Mouse (Mus musculus) granulocyte monocyte progenitor cell, adult 5-6 weeks (primary cell): Measurements from ENCODE around the gene Irf2bpl. TPM values are rescaled to one million over a fixed set of nuclear protein-coding genes. Genes with fewer than 3 reads are reported as not detected.

Experiments used
- ATAC-seq: replicated peaks from 2 replicates; pipeline ENCODE4 v1.8.0; 2016; ENCODE audit warnings: mild to moderate bottlenecking, moderate TSS enrichment, inconsistent platforms; ENCODE audit not compliant: poor library complexity, severe bottlenecking
- total RNA-seq, 2 experiments: library from RNA; stranded (forward) in 1 of 2; stranded (reverse) in 1 of 2; fragments of 200-712, 200-1000 nt in 1 of 2; fragments of >200 nt in 1 of 2; fragmentation: Nextera tagmentation in 1 of 2; gene quantifications; 2 replicates each; pipeline ENCODE4 v1.2.3; 2014 to 2017

Irf2bpl gene
- total RNA-seq, 2 experiments from 2014 or later = 0.15 to 1.8 TPM

DNA sequence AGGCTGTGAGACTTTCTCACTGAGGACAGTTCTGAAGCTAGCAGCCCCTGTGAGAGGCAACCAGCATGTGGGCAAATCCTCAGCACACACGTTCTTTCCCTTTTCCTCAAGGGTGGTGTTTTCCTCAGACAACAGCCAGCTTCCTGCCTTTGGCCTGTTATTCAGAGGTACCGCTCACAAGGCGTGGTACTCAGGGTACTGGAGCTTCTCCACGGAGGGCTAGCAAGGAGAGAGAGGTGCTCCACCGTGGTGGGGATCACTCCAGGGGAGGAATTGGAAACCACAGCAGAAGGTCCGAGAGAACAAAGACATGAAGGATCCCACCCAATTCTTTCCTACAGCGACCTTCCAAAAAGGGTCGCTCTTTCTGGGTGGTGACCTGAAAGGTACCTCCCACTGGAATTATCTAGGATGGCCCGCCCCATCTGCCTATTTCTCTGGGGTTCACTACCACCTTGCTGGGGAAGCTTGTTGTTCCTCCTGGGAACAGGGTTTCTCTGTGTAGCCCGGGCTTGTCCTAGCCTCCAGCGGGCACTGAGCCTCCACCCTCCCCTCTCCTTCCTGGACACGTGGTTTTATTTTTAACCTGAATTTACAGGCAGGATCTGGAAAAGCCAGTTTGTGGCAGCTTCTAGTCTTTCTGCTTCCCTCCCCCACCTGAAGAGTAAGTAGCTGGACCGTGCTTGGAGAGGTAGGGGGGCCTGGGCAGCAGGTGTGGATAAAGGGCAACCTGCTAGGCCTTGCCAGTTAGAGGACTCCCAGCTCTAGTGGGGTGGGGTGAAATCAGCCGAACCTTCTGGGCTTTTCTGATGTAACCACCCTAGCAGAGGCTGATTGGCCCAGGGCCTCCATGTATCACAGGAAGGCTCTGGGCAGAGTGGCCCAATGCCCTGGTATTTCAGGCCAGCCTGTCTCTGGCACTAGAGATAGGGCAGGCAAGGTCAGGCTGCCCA is 17.1 kb downstream of the Irf2bpl start:
- peak; percentile 12; the same call in 1 of the 2 replicates for ATAC-seq

GRCm38 (mm10) chr12:86864316-86865020 is 20.1 kb downstream of the Irf2bpl start:
- ATAC-seq = no peak

DNA sequence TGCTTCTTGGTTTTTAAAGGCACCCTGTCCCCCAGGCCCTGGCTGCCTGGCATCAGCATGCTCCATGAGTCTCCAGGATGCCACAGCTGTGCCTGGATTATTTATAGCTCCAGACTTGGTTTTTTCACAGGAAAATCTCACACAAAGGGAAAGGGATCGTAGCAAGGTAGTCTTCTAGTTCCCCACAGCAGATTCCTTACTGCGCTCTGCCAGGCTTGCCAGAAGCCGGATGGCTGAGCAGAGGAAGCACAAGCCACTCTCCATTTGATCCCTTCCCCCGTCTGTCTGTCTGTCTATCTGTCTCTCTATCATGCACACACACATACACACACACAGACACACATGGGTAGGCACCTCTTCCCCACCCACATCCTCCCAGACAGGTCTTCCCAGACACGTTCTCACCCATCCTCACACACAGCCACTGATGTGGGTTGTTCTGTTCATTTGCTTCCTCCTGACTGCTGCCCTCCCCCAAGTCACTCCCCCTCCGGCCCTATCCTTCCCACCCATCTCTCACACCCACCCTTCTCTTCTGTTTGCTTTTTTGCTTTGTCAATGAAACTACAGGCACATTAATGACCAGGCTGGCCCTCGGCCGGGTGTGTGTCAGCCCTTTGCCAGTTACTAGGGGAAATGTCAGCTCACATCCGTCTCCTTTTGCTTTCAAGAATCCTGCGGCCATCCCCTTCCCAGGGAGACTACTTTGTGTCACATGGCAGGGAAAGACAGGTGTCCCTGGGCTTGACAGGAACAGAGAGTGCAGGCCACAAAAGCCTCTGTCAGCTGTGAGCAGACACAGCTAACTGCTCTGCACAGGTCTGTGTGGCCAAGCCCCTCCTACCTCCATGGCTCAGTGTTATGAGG is 24.4 kb downstream of the Irf2bpl start:
- ATAC-seq = 0 out of 2 replicates have a peak, but pooled peaks have one; percentile 5

DNA sequence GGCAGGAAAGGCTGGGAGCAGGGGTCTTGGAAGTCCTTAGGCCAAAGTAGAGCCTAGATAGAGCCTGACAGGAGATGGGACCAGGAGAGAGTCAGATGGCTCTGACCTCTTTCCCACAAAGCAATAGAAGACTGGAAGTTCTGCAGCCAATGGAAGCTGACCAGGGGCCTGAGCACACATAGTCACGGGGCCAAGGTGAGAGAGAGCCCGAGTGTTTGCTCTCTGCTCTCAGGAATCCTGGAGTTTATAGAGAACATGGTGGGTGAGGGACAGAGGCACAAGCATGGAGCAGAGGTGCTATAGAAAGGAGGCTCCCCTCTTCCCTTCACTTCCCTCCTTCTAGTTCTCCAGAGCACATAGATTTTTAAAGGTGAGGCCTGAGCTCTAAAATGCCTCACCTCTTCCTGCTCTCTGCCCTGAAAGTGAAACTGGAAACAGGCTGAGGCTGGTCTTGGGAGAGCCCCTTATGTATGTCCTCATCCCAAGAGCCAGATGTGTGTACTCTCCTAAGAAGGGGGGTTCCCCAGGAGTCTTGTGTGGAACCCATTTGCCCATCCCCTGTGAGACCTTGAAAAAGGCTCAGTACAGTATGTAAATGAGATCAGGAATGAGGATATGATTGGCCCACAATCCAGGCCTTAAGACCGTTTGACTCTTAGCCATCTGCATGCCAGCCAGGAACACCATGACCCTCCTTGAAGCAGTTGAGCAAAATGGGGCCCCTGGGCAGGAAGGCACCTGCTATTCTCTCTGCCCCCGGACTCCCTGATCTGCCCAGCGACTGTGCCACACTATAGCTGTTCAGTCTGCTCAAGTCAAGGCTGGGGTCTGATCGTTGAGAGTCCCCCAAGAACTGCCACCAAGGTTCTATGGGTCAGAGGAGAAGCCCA is 25.4 kb downstream of the Irf2bpl start:
- peak; percentile 57 for ATAC-seq

DNA sequence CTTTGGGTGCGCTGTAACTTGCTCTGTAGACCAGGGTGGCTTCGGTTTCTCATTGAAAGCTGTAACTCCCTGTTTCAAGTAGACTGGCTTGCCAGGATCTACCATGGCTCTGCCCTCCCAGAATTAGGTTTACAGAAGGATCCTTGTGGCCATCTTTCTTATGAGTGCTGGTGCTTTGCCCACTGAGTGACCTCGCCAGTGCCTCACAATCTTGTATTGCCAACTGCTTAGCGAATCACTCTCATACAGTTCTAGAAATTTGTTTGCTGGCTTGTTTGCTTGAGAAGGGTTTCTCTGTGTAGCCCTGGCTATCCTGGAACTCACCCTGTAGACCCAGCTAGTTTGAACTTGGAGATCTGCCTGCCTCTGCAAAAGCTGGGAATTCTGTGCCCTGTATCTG is 26.1 kb downstream of the Irf2bpl start:
- no peak for ATAC-seq

- no peak for ATAC-seq
These were observed 27.3 kb downstream of the Irf2bpl start for GRCm38 (mm10) chr12:86857290-86857689.

DNA sequence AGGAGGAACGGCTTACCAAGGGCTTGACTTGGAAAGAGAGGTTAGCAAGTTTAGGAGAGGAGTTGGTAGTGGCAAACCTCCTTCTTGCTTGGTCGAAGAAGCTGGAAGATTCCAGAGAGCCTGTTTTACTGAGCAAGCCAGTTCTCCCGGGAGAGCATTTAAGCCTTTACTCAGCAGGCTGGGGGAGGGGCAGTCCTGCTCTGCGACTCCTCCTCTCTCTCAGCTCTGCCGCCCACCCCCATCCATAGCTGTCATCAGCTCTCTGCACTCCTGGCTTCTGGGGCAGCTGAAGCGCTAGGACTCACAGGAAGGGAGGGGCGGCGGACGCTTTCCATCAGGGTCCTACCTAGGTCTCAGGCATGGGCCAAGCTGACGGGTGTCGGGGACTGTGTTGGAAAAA is 28.9 kb downstream of the Irf2bpl start:
- ATAC-seq = 0 out of 2 replicates have a peak, but pooled peaks have one; percentile 11

GRCm38 (mm10) chr12:86853516-86853915 is 31.1 kb downstream of the Irf2bpl start:
- ATAC-seq = no peak

DNA sequence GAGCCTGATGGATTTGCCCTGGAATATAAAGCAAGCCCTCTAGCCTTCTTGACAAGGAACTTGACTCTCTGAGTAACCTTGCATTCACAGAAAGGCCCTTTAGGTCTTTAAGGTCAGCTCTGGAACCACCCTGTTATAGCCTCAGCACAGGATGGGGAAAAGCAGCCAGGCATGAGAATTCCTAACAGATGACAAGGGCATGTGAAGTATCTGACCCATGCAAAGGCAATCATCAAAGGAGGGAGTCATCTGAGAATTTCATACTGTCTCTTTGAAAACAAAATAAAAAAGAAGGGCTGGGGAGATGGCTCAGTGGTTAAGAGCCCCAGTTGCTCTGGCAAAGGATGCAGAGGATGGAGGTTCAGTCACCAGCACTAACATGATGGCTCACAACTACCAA is 33.3 kb downstream of the Irf2bpl start:
- no peak for ATAC-seq

- no peak for ATAC-seq
These were observed 33.9 kb downstream of the Irf2bpl start for GRCm38 (mm10) chr12:86850746-86851145.

DNA sequence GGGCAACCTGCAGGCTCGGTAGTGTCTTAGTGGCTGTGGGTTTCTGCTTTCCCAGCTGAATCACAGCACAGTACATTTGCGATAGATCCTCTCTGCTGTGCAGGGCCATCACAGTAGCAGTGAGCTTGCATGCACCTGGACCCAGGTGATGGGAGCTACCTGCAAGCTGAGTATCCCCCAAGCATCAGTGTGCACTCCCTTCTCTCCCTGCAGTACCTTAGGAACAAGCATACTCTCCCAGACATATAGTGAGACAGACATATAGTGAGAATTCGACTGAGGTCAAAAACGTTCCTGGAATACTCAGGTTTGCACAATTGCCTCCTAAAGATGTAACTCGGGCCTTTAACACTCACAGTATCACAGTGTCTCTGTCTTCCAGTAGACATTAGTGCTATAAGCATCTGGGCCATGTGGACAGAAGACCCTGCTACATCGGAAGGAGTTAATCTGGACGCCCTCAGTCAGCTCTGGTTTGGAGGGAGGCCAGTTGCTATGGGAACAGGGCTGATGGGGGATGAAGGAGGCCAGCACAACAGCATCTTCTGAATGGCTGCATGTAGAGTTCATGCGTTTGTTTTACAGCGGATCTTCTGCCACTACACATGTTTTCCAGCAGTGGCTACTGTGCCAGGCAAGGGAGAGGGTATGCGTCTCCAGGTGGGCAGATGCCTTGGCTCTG is 34.5 kb downstream of the Irf2bpl start:
- no peak for ATAC-seq

- ATAC-seq = peak; percentile 79
These were observed 41.6 kb downstream of the Irf2bpl start for GRCm38 (mm10) chr12:86842866-86843459.

GRCm38 (mm10) chr12:86840526-86840925 is 44.1 kb downstream of the Irf2bpl start:
- no peak for ATAC-seq

GRCm38 (mm10) chr12:86838181-86838580 is 46.4 kb downstream of the Irf2bpl start:
- ATAC-seq = no peak

DNA sequence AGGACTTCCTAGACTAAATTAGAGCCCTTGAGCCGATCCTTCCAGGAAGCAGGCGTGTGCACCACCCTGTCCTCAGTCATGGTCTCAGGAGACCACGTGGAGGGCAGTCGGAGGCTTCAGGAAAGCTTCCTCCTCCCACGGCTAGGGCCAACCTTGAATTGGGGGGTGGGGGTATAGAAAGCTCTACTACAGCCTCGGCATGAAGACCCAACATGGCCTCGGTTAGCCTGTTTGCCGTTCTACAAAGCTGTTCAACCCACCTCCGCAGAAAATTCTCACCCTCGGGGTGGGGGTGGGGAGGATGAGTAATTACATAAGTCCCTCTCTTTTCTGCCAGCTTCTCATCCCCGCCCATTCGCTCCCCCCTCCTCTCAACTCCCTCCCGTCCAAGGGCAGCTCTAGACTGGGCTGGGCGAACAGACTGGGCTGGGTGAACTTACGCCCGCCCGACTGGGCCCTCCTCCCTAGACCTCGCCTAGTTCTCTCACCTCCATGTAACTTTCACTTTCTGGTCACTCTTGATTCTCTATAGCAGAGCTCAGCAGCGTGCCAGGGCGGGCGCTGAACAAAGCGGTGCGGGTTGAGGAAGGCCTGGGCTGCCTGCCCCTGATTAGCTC is 48.1 kb downstream of the Irf2bpl start:
- peak; percentile 57 for ATAC-seq

DNA sequence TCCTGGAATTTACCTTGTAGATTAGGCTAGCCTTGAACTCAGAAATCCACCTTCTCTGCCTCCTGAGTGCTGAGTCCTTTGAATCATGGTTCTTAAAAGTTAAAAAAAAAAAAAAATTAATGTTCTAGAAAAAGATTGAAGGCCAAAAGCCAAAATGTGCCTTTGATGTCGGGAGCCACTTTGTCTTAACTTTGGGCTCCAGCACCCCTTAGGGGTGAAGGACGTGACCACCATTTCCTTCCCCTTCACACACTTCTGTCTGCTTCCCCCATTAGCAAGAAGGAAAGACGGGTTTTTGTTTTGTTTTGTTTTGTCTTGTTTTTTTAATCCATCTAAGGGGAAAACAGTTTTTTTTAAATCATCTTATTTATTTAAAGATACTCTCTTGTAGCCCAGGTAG is 48.7 kb downstream of the Irf2bpl start:
- no peak for ATAC-seq

GRCm38 (mm10) chr12:86834416-86834772 is 50.2 kb downstream of the Irf2bpl start:
- peak; percentile 25 for ATAC-seq
